Mouse (Mus musculus) activated CD4-positive, CD25-positive, alpha-beta regulatory T cell (primary cell): ENCODE data around the gene Serf1. TPM values are rescaled to one million over a fixed set of nuclear protein-coding genes. Genes with fewer than 3 reads are reported as not detected.

Experiments used
- polyA plus RNA-seq, 2 experiments: library from polyadenylated mRNA; unstranded; fragments of 100-300 nt; shearing (Covaris generic); gene quantifications; one replicate each; pipeline ENCODE4 v1.2.1; 2017

Serf1 gene
- polyA plus RNA-seq: 10 to 100 TPM in 1 of 2 experiments, 1 to 10 TPM in 1; 5.2 to 14.7 TPM

DNA sequence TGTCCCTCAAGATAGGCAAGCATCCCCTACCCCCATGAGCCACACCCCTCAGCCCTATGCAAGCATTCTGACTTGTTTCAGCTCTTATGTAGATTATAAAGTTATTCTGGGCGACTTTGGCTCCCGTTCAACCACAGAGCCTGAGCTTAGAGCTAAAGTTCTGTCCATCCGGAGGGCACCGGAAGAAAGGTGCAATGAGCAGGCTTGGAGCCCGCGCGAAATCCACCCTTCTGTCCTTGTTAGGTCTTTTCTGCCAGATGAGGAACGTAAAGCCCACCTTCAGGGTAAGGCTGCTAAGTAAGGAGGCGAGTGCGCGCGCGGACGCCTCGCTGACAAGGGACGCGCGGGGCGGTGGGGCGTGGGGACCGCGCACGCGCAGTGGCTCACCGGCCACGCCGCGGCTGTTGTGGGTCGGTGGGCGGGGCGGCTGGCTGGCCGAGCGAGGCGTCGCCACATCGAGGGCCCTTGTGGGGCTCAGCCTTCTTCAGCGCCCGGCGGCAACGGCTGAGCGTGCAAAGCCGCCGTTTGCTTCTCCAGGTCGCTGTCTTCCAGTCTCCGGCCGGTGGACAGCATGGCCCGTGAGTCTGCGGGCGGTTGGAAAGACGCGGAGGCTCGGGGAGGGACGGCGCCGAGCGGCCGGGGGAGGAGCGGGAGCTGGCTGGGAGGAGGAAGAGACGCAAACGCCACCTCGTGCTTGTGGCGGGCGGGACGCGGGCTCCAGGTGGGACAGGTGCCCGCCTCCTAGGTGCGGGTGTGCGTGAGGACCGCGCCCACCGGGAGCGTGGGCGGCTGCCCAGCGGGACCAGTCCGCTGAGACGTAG lies at the start of gene Serf1:
Gene Serf1 (plus strand): TSS at position 361 of the 821 bp plus-strand sequence.

DNA sequence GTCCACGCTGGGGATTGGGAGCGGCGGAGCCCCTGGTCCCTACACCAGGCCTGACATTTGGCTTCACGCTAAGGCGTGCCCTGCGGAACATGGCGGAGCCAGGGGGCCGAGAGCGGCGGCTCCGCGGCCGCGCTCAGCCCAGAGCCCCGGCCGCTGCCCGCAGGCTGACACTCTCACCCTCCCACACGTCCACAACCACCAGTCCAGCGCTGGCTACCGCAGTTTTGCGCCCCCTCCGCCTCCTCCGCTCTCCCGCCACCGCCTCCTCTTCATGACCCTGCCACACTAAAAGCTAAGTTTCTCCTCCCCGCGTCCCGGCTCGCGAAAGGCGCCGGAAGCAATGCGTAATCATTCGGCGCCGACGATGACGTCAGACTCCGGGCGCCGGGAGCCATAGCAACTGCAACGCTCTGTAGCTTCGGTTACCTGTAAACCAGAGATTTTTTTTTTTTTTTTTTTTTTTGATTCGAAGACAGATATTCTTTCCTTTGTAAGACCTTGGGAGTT lies 4.0 kb upstream of the Serf1 start, which contains the start of gene Bdp1:
Gene Bdp1 (minus strand): TSS at position 323 of the 507 bp plus-strand sequence.

DNA sequence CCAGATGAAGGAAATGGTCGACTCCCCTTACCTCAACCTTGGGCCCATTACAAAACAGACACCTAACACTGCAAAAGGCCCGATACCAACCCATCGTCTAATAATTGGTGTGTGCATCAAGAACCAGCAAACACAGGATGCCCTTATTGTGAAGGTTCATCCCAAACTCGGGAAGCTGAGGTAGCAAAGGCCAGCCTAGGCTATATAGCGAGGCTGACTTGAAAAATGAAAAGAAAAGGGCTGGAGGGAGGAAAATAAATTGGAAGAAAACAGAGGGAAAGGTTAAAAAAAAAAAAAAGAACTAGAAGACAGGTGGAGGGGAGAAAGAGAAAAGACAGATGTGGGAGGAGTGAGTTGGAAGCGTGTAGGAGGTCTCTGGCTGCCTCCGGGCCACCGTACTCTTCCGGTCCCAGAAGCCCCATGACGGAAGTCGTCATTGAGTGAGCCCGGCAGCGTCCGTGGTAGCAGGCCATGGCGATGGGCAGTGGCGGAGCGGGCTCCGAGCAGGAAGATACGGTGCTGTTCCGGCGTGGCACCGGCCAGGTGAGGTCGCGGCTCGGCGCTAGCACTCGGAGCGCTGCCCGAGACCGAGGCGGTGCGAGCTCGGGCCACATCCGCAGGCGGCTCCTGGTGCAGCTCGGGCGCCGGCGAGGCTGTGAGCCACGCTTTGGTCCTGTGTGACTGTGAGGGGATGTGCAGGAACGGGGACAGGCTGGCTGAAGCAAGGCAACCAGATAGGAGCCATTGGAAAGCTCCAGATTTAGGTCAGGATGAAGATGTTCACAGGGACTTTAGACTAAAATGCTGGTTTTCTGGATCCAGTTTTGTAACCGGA lies 16.8 kb downstream of the Serf1 start, which contains the start of gene Smn1:
Gene Smn1 (plus strand): TSS at position 430 of the 835 bp plus-strand sequence.

Other genes starting within 250 kb of the Serf1 start
- gene Cartpt, start 206.9 kb upstream of the Serf1 start, polyA plus RNA-seq: not detected
- gene Mccc2, start 92.4 kb upstream of the Serf1 start, polyA plus RNA-seq: 1 to 10 TPM; 6.5 to 8.8 TPM
- 10 to 100 TPM; 53.4 to 57.6 TPM for gene Bdp1, start 3.9 kb upstream of the Serf1 start, polyA plus RNA-seq
- gene Smn1, start 16.8 kb downstream of the Serf1 start, polyA plus RNA-seq: 10 to 100 TPM; 38.5 to 51.9 TPM
- 1 to 10 TPM; 4.0 to 8.2 TPM for gene Naip2, start 94.1 kb downstream of the Serf1 start, polyA plus RNA-seq
- 1 to 10 TPM; 3.1 to 3.7 TPM for gene Naip5, start 138.3 kb downstream of the Serf1 start, polyA plus RNA-seq
- gene Naip6, start 209.7 kb downstream of the Serf1 start, polyA plus RNA-seq: 1 to 10 TPM in 1 of 2 experiments, under 1 TPM in 1; 0.93 to 1.6 TPM